Mouse (Mus musculus) midbrain, postnatal 0 days (tissue): Measurements from ENCODE around the gene Serpina3n. TPM values are rescaled to one million over a fixed set of nuclear protein-coding genes. Genes with fewer than 3 reads are reported as not detected.
A peak's percentile ranks its signal among the peaks of the same experiment; 100 is the strongest.
"Not testable (repeated sequence)": the region's sequence is repeated elsewhere in the genome, so short reads cannot be mapped to it uniquely, and the experiment has no call there.

Source experiments
- ATAC-seq: fragments of 200-750 bp; cut with Nextera tagmentation; 2 replicates; pipeline ENCODE4 v1.8.0; 2017; ENCODE audit warnings: moderate number of reproducible peaks, mild to moderate bottlenecking, moderate TSS enrichment, moderate library complexity; ENCODE audit not compliant: low FRiP score
- DNase-seq: peaks from one replicate; pipeline ENCODE4 v3.0.0-alpha.2; 2015; ENCODE audit warnings: low spot score
- H3K27ac ChIP-seq: fragments of 300-500 bp; sonication (generic); 2 replicates; pipeline ENCODE4 v1.5.1; 2014; ENCODE audit warnings: low read depth, mild to moderate bottlenecking, low read length, mixed read lengths
- H3K27me3 ChIP-seq: fragments of 300-500 bp; sonication (generic); 2 replicates; pipeline ENCODE4 v1.6.1; 2014; ENCODE audit warnings: low read length, control low read depth, mixed read lengths; ENCODE audit not compliant: insufficient read depth
- H3K36me3 ChIP-seq: fragments of 300-500 bp; sonication (generic); 2 replicates; pipeline ENCODE4 v1.6.1; 2014; ENCODE audit warnings: low read length, control low read depth, mixed read lengths; ENCODE audit not compliant: insufficient read depth
- H3K4me1 ChIP-seq: fragments of 300-500 bp; sonication (generic); 2 replicates; pipeline ENCODE4 v1.6.1; 2014; ENCODE audit warnings: mild to moderate bottlenecking, control low read depth, antibody characterized with exemption, low read length, mixed read lengths; ENCODE audit not compliant: insufficient read depth
- H3K4me2 ChIP-seq: fragments of 300-500 bp; sonication (generic); 2 replicates; pipeline ENCODE4 v1.6.1; 2014; ENCODE audit warnings: low read depth, mild to moderate bottlenecking, low read length, mixed read lengths; ENCODE audit not compliant: poor library complexity, severe bottlenecking
- H3K4me3 ChIP-seq: fragments of 300-500 bp; sonication (generic); 2 replicates; pipeline ENCODE4 v1.5.1; 2014; ENCODE audit warnings: low read depth, mild to moderate bottlenecking, low read length, moderate library complexity
- H3K9ac ChIP-seq: fragments of 300-500 bp; sonication (generic); replicated peaks from 2 replicates; pipeline ENCODE4 v1.6.1; 2014; ENCODE audit warnings: mild to moderate bottlenecking, low read length, moderate library complexity, mixed read lengths; ENCODE audit not compliant: poor library complexity, severe bottlenecking
- H3K9me3 ChIP-seq: fragments of 300-500 bp; sonication (generic); 2 replicates; pipeline ENCODE4 v1.6.1; 2016; ENCODE audit warnings: low read length, control low read depth
- CTCF ChIP-seq: IDR thresholded peaks from 2 replicates; pipeline ENCODE4 v1.5.1; 2016; ENCODE audit warnings: antibody characterized with exemption, mild to moderate bottlenecking
- WGBS: fragments of 180-500 bp; shearing (Covaris S2); extraction: QIAGEN DNeasy Blood & Tissue Kit; methylation state at CpG from one replicate; pipeline ENCODE4 v1.1.7; 2014; 5-methylcytosine and 5-hydroxymethylcytosine counted together
- polyA plus RNA-seq: library from polyadenylated mRNA; unstranded; fragments of >200 nt; fragmentation: Nextera tagmentation; extraction: Ambion mirVana; gene quantifications from 2 replicates; pipeline ENCODE4 v1.2.1, GENCODE M21; 2015
- total RNA-seq: library from RNA; depleted of rRNA; stranded (reverse); fragments of >200 nt; gene quantifications from 2 replicates; pipeline ENCODE4 v1.2.3, GENCODE M21; 2014

Gene Serpina3n
- total and polyA plus RNA-seq, 2 experiments from 2014 or later: 4.7 to 8.9 TPM

DNA sequence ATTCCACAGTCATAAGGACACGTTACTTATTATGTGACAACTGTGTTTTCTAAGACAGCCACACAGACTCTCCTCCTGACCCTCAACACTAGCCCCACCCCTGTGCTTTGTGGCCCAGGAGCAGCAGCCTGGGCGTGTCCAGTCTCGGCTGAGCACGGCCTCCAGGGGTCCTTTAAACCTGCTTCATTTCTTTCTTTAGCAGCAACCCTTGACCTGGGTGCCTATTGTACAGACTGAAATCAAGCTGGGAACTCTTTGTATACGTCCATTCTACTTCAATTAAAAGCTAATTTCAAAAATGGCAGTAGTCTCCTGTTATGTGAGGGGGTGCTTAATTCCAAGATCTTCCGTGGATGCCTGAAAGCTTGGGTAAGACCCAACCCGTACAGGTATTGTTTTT lies 26.7 kb downstream of the Serpina3n start:
- no peaks in the 10 kb centered on the region for H3K36me3 ChIP-seq
- no peak overlapping the region for H3K9ac ChIP-seq
- H3K4me1 ChIP-seq: no peaks in the 10 kb centered on the region
- DNase-seq (no peak), ATAC-seq (no peak)
- H3K27me3 ChIP-seq: no peaks in the 10 kb centered on the region
- 26% methylated on average over 7 of the region's 7 CpGs for WGBS
- no peak overlapping the region for H3K27ac ChIP-seq
- no peak overlapping the region for H3K4me3 ChIP-seq
- TF ChIP-seq CTCF: no peak
- no peak overlapping the region for H3K4me2 ChIP-seq
- no peaks in the 10 kb centered on the region for H3K9me3 ChIP-seq

GRCm38 (mm10) chr12:104433951-104434735 lies 27.6 kb downstream of the Serpina3n start:
- WGBS: 65% methylated on average over 20 of the region's 20 CpGs
- ATAC-seq (peak; percentile 42; the same call in 1 of the 2 replicates), DNase-seq (no peak)
- H3K27ac ChIP-seq: no peak overlapping the region
- no peak for TF ChIP-seq CTCF
- no peaks in the 10 kb centered on the region for H3K36me3 ChIP-seq
- H3K4me3 ChIP-seq: no peak overlapping the region
- no peaks in the 10 kb centered on the region for H3K4me1 ChIP-seq
- H3K9ac ChIP-seq: no peak overlapping the region
- H3K27me3 ChIP-seq: no peaks in the 10 kb centered on the region
- H3K9me3 ChIP-seq: no peaks in the 10 kb centered on the region
- no peak overlapping the region; the same call in 1 of the 2 replicates for H3K4me2 ChIP-seq

DNA sequence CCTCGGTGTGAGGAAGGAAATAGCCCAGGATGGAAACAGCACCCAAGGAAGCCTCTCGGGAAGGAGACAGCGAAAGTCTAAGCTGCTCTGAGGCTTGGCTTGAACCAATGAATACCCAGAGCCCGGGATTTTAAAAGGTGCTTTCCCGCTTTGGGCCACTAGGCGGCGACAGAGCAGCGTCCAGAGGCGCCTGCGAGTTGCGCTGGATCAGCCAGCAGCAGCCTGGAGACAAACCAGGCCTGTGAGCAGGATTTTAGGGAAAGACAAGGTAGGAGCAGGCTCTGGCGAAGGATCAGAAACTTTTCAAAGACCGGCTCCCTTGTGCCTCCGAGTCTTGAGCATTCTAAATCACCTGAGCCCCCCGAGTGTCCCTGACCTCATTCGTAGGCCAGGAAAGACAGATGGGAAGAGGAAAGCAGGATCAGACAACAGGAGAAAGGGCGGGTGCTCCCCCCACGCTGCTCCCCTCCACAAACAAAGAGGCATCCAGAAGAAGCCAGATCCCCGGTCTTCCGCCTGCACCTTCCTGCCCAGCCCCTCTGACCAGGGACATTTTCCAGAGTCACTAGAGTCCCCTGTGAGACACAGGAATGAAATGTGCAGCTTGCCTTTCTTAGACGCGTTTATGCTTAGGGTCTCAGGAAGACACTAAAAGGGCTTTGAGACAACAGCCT lies 33.7 kb downstream of the Serpina3n start:
- H3K9ac ChIP-seq: no peak overlapping the region

DNA sequence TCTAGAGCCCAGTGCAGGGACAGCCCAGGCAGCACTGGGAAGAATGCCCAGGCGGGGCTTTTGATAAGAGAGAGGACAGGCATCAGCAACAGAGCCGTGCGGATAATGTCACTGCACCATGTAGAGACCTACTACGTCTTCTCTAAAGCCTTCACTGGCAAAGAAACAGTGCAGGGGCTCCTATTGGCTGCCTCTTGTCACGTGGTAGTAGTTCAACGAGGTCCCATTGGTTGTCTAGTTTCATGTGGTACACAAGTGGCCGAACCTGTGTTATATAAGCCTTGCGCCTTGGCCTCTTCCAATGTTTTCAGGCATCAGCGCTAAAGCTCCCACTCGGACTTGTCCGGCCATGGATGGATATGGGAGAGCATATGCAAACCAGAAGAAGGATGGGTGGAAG lies 37.2 kb downstream of the Serpina3n start:
- no peak for TF ChIP-seq CTCF
- Histone ChIP-seq H3K4me3 (no peak overlapping the region), H3K36me3 (no peaks in the 10 kb centered on the region), H3K9me3 (no peaks in the 10 kb centered on the region), H3K4me2 (no peak overlapping the region), H3K9ac (no peak overlapping the region), H3K27ac (no peak overlapping the region), H3K27me3 (no peaks in the 10 kb centered on the region), H3K4me1 (no peaks in the 10 kb centered on the region)
- WGBS: 91% methylated on average over 11 of the region's 11 CpGs
- ATAC-seq (no peak), DNase-seq (no peak)

More for the DNA sequence above, 33.7 kb downstream of the Serpina3n start:
- Histone ChIP-seq H3K27me3 (no peaks in the 10 kb centered on the region), H3K9me3 (no peaks in the 10 kb centered on the region), H3K36me3 (no peaks in the 10 kb centered on the region), H3K4me2 (no peak overlapping the region), H3K27ac (no peak overlapping the region), H3K4me1 (no peaks in the 10 kb centered on the region), H3K4me3 (no peak overlapping the region)
- TF ChIP-seq CTCF: peak; percentile 98
- ATAC-seq: peak; percentile 36; the same call in 1 of the 2 replicates
- WGBS: 12% methylated on average over 22 of the region's 22 CpGs
- DNase-seq: peak; percentile 85

GRCm38 (mm10) chr12:104447056-104447455 lies 40.5 kb downstream of the Serpina3n start:
- H3K4me3 ChIP-seq, DNase-seq, H3K9ac ChIP-seq, H3K4me2 ChIP-seq, H3K27ac ChIP-seq, ATAC-seq, H3K36me3 ChIP-seq, H3K4me1 ChIP-seq, H3K9me3 ChIP-seq, H3K27me3 ChIP-seq: not testable (repeated sequence)
- 77% methylated on average over 25 of the region's 25 CpGs for WGBS

GRCm38 (mm10) chr12:104448099-104448498 lies 41.6 kb downstream of the Serpina3n start:
- no peak overlapping the region for H3K4me2 ChIP-seq
- no peak overlapping the region for H3K4me3 ChIP-seq
- no peak overlapping the region for H3K9ac ChIP-seq
- H3K9me3 ChIP-seq: no peaks in the 10 kb centered on the region
- ATAC-seq (no peak), DNase-seq (no peak)
- no peaks in the 10 kb centered on the region for H3K36me3 ChIP-seq
- WGBS: 30% methylated on average over 13 of the region's 13 CpGs
- H3K4me1 ChIP-seq: no peaks in the 10 kb centered on the region
- no peak overlapping the region for H3K27ac ChIP-seq
- no peaks in the 10 kb centered on the region for H3K27me3 ChIP-seq
- TF ChIP-seq CTCF: peak; percentile 68
